Mouse (Mus musculus): Measurements from ENCODE around the gene Cyb5r4. TPM values are rescaled to one million over a fixed set of nuclear protein-coding genes. Genes with fewer than 3 reads are reported as not detected.

The Cyb5r4 gene
- polyA plus RNA-seq (2015; fragmentation: Illumina TruSeq; extraction: RNeasy Lipid Tissue Mini Kit (QIAGEN cat#74804); ENCODE audit: insufficient read depth, low read depth, low replicate concordance) = 10.9 TPM

DNA sequence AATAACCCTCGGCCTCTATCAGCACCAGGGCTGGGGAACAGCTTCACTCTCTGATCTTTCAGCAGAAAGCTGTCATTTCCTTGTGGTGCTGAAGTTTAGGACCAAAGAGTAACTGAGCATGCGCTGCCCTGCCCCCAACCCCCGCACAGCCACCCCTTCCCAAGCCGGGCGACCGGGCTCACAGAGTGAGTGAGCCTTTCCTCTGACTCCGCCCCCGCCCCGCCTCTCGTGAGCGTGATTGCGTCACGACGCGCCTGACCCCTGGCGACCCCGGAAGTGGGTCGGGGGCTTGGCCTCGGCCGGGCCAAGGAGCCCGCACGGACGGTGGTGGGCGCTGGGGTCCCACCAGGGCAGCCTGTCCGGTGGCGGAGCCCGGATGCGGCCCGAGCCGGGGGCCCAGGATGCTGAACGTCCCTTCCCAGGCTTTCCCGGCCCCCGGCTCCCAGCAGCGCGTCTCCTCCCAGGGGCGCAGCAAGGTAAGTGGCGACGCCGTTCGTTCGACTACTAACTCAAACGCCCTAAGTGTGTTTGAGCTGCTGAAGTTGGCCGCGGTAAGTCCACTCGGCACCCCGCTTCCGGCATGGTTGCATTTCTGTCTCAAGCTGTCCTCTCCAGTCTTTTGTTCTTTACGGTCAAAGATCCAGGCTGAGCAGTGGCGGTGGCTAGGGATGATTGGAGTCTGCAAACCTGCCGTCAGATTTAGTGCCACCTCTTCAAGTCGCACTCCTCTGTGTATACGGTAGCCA, at the start of gene Cyb5r4:
Cyb5r4 (plus strand) TSS at position 237 of the 746 bp plus-strand sequence.

GRCm38 (mm10) chr9:87015288-87015937, 6.4 kb upstream of the Cyb5r4 start, which contains the start of gene Ripply2:
Ripply2 (plus strand) TSS chr9:87015537.

Other genes starting within 250 kb of the Cyb5r4 start
- gene Snap91, start 141.4 kb upstream of the Cyb5r4 start, polyA plus RNA-seq (2015; fragmentation: Illumina TruSeq; extraction: RNeasy Lipid Tissue Mini Kit (QIAGEN cat#74804); ENCODE audit: insufficient read depth, low read depth, low replicate concordance) = 0.61 TPM
- not detected for gene Ripply2, start 6.5 kb upstream of the Cyb5r4 start, polyA plus RNA-seq (2015; fragmentation: Illumina TruSeq; extraction: RNeasy Lipid Tissue Mini Kit (QIAGEN cat#74804); ENCODE audit: insufficient read depth, low read depth, low replicate concordance)
- gene Mrap2, start 122.3 kb downstream of the Cyb5r4 start, polyA plus RNA-seq (2015; fragmentation: Illumina TruSeq; extraction: RNeasy Lipid Tissue Mini Kit (QIAGEN cat#74804); ENCODE audit: insufficient read depth, low read depth, low replicate concordance) = not detected
- gene Cep162, start 233.5 kb downstream of the Cyb5r4 start, polyA plus RNA-seq (2015; fragmentation: Illumina TruSeq; extraction: RNeasy Lipid Tissue Mini Kit (QIAGEN cat#74804); ENCODE audit: insufficient read depth, low read depth, low replicate concordance) = 1.2 TPM